Mouse (Mus musculus) heart, embryonic 14.5 days (tissue): ENCODE measurements around the gene Syt14. TPM values are rescaled to one million over a fixed set of nuclear protein-coding genes. Genes with fewer than 3 reads are reported as not detected.

ENCODE experiments used
- ATAC-seq: fragments of 200-750 bp; cut with Nextera tagmentation; 2 replicates; pipeline ENCODE4 v1.8.0; 2017; ENCODE audit warnings: low read depth, moderate TSS enrichment; ENCODE audit not compliant: insufficient number of reproducible peaks, insufficient read depth, low FRiP score
- H3K27ac ChIP-seq, 2 experiments: fragments of 200-500 bp in 1 of 2; fragments of 300-500 bp in 1 of 2; sonication (generic) in 1 of 2; replicated peaks in 1 of 2; 2 replicates each; pipeline ENCODE4 v1.5.1; 2012 to 2014; ENCODE audit warnings: low read depth in 2 of 2, low read length in 2 of 2, control low read depth in 1 of 2, mild to moderate bottlenecking in 1 of 2, mixed read lengths in 1 of 2; ENCODE audit not compliant: control insufficient read depth in 1 of 2, insufficient read depth in 1 of 2
- H3K27me3 ChIP-seq: fragments of 300-500 bp; sonication (generic); 2 replicates; pipeline ENCODE4 v1.6.1; 2014; ENCODE audit warnings: mild to moderate bottlenecking, low read length, control low read depth; ENCODE audit not compliant: control insufficient read depth, insufficient read depth
- H3K36me3 ChIP-seq: fragments of 300-500 bp; sonication (generic); 2 replicates; pipeline ENCODE4 v1.6.1; 2014; ENCODE audit warnings: mild to moderate bottlenecking, control low read depth, low read length, mixed read lengths; ENCODE audit not compliant: control insufficient read depth, insufficient read depth
- H3K4me1 ChIP-seq, 2 experiments: fragments of 200-500 bp in 1 of 2; fragments of 300-500 bp in 1 of 2; sonication (generic) in 1 of 2; 2 replicates each; pipeline ENCODE4 v1.6.1; 2012 to 2014; ENCODE audit warnings: low read length in 2 of 2, control low read depth in 1 of 2, mixed read lengths in 1 of 2; ENCODE audit not compliant: control insufficient read depth in 2 of 2, insufficient read depth in 2 of 2
- H3K4me2 ChIP-seq: fragments of 300-500 bp; sonication (generic); 2 replicates; pipeline ENCODE4 v1.6.1; 2014; ENCODE audit warnings: mild to moderate bottlenecking, low read length
- H3K4me3 ChIP-seq, 2 experiments: fragments of 200-500 bp in 1 of 2; fragments of 300-500 bp in 1 of 2; sonication (generic) in 1 of 2; 2 replicates each; pipeline ENCODE4 v1.5.1; 2012 to 2014; ENCODE audit warnings: low read length in 2 of 2, mild to moderate bottlenecking in 2 of 2, control low read depth in 1 of 2, low read depth in 1 of 2, moderate library complexity in 1 of 2; ENCODE audit not compliant: control insufficient read depth in 1 of 2, insufficient read depth in 1 of 2
- H3K9ac ChIP-seq: fragments of 300-500 bp; sonication (generic); 2 replicates; pipeline ENCODE4 v1.6.1; 2014; ENCODE audit warnings: mild to moderate bottlenecking, low read length
- H3K9me3 ChIP-seq: fragments of 300-500 bp; sonication (generic); 2 replicates; pipeline ENCODE4 v1.6.1; 2016; ENCODE audit warnings: low read length, control low read depth; ENCODE audit not compliant: control insufficient read depth
- WGBS: fragments of 180-500 bp; shearing (Covaris S2); extraction: QIAGEN DNeasy Blood & Tissue Kit; methylation state at CpG from one replicate; pipeline ENCODE4 v1.1.7; 2014; 5-methylcytosine and 5-hydroxymethylcytosine counted together
- polyA plus RNA-seq: library from polyadenylated mRNA; unstranded; fragments of >200 nt; fragmentation: Nextera tagmentation; extraction: Ambion mirVana; gene quantifications from 2 replicates; pipeline ENCODE4 v1.2.1, GENCODE M21; 2014

Syt14 gene
- polyA plus RNA-seq, 1 experiment from 2014 or later, result 1.4 TPM

DNA sequence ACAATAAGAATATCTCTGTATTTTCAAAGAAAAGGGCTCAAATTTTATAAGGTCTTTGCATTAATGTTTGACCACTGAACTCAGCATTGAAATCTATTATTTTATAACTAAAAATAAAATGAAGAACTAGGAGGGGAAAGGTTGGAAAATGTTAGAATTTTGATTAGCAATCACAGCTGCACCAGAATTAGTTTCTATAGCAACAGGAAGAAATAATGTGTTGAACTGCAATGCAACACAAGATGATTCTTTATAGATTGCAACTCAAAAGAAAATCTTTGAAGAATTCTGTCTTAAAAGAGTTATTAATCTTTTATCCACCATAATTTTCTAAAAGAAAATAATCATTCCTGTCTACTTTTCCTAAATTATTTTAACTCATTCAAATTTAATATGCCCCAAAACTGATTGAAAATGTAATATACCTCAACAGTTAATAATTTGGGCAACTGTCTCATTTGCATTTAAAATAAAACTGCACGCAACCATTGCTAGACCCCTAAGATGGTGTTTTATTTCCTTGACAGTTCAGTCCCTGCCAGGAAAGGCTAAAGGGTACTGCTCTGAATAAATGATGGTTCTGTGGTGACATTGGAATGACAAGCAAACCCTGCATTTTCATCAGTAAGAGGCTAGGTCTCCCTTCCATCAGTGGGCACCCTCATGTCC lies 88.3 kb downstream of the Syt14 start:
- H3K36me3 ChIP-seq, result no peaks in the 10 kb centered on the region
- no peaks in the 10 kb centered on the region for H3K9me3 ChIP-seq
- ATAC-seq, result no peak
- no peaks in the 10 kb centered on the region for H3K27me3 ChIP-seq
- H3K4me3 ChIP-seq, result no peak overlapping the region
- H3K4me1 ChIP-seq, result no peaks in the 10 kb centered on the region
- 91% methylated on average over 1 of the region's 1 CpGs for WGBS
- no peak overlapping the region for H3K27ac ChIP-seq
- no peak overlapping the region for H3K9ac ChIP-seq
- H3K4me2 ChIP-seq, result no peak overlapping the region

DNA sequence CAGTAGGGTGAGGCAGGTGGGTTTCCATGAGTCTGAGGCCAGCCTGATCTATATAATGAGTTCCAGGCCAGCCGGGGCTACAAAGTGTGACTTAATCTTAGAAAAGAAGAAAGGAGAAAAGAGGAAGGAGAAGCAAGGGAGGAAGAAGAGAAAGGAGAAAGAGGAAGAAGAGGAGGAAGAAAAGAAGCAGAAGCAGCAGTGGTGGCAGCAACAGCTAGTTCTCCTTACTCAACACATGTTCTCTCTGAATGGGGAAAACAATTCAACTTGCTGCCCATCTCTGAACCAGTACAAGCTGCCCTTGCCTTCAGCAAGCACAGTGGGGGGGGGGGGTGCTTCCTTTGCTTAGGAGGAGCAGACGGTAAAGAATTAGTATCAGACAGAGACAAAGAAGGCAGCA lies 96.5 kb downstream of the Syt14 start:
- Histone ChIP-seq H3K4me2 (no peak overlapping the region), H3K36me3 (no peaks in the 10 kb centered on the region), H3K9me3 (no peaks in the 10 kb centered on the region), H3K4me3 (no peak overlapping the region), H3K27ac (no peak overlapping the region), H3K27me3 (no peaks in the 10 kb centered on the region), H3K9ac (no peak overlapping the region), H3K4me1 (no peaks in the 10 kb centered on the region)
- ATAC-seq, result no peak
- WGBS, result 79% methylated on average over 2 of the region's 2 CpGs

DNA sequence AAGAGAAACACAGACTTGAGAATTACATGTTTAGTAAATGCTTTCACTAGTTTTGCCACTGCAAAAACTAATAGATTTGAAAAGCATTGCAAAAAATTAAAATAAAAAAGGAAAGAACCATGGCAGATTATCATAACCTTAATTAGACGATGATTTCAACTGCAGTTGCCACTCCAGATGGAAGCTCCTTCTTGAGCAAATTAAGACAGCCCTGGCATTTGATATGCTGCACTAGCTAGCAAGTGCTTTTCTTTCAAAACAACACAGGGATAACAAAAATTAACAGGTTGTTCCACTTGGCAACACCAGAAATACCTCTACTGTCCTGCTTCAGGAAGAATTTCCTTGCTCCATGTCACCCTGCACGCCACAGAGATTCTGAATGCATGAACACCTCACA lies 97.6 kb downstream of the Syt14 start:
- H3K4me3 ChIP-seq, result no peak overlapping the region
- no peak overlapping the region for H3K9ac ChIP-seq
- H3K27ac ChIP-seq, result no peak overlapping the region
- ATAC-seq, result no peak
- H3K4me1 ChIP-seq, result no peaks in the 10 kb centered on the region
- 85% methylated on average over 2 of the region's 2 CpGs for WGBS
- no peak overlapping the region for H3K4me2 ChIP-seq
- no peaks in the 10 kb centered on the region for H3K36me3 ChIP-seq
- no peaks in the 10 kb centered on the region for H3K9me3 ChIP-seq
- H3K27me3 ChIP-seq, result no peaks in the 10 kb centered on the region

DNA sequence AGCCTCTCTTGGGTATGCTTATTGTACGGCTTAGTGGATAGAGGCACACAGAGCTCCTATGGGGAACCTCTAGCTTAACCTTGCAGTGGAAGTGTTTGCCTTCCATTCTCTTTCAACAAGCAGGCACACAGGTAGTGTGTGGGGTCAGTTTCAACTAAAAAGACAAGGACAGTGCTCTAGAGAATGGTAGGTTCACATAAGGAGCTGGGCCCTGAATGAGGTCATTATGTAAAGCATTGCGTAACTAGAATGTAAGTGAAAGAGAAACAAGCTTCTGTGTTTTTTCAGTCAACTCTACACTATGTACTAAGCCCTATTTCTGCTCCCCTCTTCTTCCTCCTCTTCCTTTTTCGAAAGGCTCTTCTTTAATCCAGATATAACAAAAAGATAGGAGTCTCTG lies 103.8 kb downstream of the Syt14 start:
- H3K27me3 ChIP-seq, result no peaks in the 10 kb centered on the region
- no peak overlapping the region for H3K4me2 ChIP-seq
- H3K4me3 ChIP-seq, result no peak overlapping the region
- no peak overlapping the region for H3K27ac ChIP-seq
- no peaks in the 10 kb centered on the region for H3K36me3 ChIP-seq
- no peak overlapping the region for H3K9ac ChIP-seq
- H3K4me1 ChIP-seq, result no peaks in the 10 kb centered on the region
- H3K9me3 ChIP-seq, result no peaks in the 10 kb centered on the region
- 82% methylated on average over 3 of the region's 3 CpGs for WGBS
- no peak for ATAC-seq

DNA sequence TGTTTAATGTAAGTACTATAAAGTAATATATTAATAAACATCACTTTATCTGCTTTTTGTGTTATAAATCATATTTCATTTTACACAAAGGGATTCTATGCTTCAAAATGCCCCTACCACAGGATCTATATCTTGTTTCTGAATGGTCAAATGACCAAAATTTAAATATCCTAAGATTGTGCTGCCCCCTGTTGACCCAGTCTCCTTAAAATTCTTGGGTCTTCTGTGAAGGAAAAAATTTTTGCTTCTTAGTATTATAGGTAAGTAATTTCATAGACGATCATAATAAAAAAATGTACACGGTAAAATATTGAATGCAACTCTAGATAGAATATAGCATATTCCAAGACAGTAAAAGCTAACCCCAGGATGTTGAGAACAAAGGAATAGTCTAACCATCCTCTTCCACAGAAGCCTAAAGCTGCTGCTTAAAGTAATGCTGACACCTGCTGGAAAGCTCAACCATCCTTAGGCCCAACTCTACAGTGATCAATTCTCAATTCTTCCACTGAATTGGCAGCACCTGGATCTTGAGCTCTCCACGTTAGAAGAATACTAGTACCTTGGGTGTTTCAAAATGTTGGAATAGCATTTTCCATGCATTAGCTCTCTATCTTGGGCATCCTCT lies 123.4 kb downstream of the Syt14 start:
- Histone ChIP-seq H3K27ac (no peak overlapping the region), H3K4me3 (no peak overlapping the region), H3K9ac (no peak overlapping the region), H3K9me3 (0 out of 2 replicates have a peak, but pooled peaks cover 9% of the 10 kb centered on the region), H3K36me3 (no peaks in the 10 kb centered on the region), H3K4me2 (no peak overlapping the region), H3K4me1 (no peaks in the 10 kb centered on the region), H3K27me3 (no peaks in the 10 kb centered on the region)
- no peak for ATAC-seq
- 52% methylated on average over 3 of the region's 3 CpGs for WGBS

DNA sequence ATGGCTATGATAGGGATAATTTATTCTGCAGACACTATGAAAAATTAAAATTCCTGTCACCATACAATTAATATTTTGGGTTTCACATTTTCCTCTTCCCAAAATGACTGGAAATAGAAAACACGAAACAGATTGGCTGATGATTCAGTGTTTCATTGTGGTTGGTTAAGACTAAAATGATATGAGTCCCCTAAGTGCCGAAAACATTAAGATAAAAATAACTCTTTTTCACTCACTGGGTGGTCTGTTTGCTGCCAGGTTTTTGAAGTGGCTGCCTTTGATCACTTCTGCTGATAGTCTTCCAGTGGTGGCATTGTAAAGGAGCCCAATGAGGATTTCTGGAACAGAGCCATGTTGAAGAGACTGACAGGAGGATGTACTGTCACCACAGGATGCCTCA lies 134.1 kb downstream of the Syt14 start:
- H3K9ac ChIP-seq, result no peak overlapping the region
- WGBS, result 59% methylated on average over 2 of the region's 2 CpGs
- ATAC-seq, result no peak
- H3K27ac ChIP-seq, result no peak overlapping the region
- peaks cover 0 to 2% of the 10 kb centered on the region in 2 experiments; a peak in 1 of 4 replicates for H3K4me1 ChIP-seq
- no peak overlapping the region for H3K4me2 ChIP-seq
- H3K36me3 ChIP-seq, result no peaks in the 10 kb centered on the region
- H3K4me3 ChIP-seq, result no peak overlapping the region
- H3K9me3 ChIP-seq, result no peaks in the 10 kb centered on the region
- H3K27me3 ChIP-seq, result no peaks in the 10 kb centered on the region

DNA sequence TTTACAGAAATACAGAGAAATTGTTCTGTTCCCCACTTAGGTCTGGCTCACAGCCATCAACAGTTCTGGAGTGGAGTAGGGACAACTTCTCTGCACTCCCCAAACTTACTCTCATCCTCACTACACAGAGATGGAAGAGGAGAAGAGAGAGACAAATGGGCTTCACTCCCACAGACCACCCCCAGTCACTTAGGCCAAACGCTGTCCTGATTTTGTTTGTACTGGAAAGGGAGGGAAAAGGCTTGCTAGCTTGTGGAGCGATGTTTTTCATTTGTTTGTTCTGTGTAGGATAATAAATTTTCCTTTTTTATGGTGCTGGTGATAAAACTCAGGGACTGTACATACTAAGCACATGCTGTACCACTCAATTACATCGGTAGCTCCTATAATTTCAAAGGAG lies 134.7 kb downstream of the Syt14 start:
- Histone ChIP-seq H3K4me3 (no peak overlapping the region), H3K4me2 (no peak overlapping the region), H3K27me3 (no peaks in the 10 kb centered on the region), H3K36me3 (no peaks in the 10 kb centered on the region), H3K27ac (no peak overlapping the region), H3K9me3 (no peaks in the 10 kb centered on the region), H3K9ac (no peak overlapping the region), H3K4me1 (peaks cover 0 to 2% of the 10 kb centered on the region in 2 experiments; a peak in 1 of 4 replicates)
- ATAC-seq, result no peak
- whole genome bisulfite sequencing, result 63% methylated on average over 3 of the region's 3 CpGs

DNA sequence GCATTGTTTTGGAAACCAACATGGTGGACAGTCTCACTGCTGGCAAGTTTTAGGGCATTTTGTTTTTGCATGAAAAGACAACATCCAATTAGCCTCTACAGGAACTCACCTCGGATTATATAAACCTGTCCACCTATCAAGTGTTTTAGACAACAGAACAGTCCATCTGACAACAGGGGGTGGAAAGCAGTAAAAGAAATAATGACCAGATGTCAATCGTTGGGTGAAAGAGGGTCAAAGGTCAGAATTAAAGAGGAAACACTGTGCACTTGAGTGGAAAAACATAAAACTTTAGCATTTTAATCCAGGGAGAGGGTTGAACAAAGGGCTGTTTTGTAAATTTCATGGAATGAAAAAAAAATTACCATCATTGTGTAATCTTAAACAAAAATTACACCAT lies 136.8 kb downstream of the Syt14 start:
- Histone ChIP-seq H3K9ac (no peak overlapping the region), H3K4me3 (no peak overlapping the region), H3K27me3 (no peaks in the 10 kb centered on the region), H3K27ac (no peak overlapping the region), H3K4me2 (no peak overlapping the region), H3K4me1 (peaks cover 0 to 2% of the 10 kb centered on the region in 2 experiments; a peak in 1 of 4 replicates), H3K9me3 (no peaks in the 10 kb centered on the region), H3K36me3 (no peaks in the 10 kb centered on the region)
- 71% methylated on average over 2 of the region's 2 CpGs for WGBS
- ATAC-seq, result no peak
